Mouse (Mus musculus) urinary bladder, postnatal 36 days (tissue): ENCODE measurements around the gene Cct8l1.

Experiments
- DNase-seq, 2 experiments: peaks; one replicate each; pipeline ENCODE4 v3.0.0; 2022; ENCODE audit warnings: low spot score in 2 of 2, mixed read lengths in 1 of 2

Cct8l1 gene

GRCm38 (mm10) chr5:25515767-25516166 is at the start of gene Cct8l1:
Gene Cct8l1, plus strand, starts transcription at chr5:25516067.
- no peak for DNase-seq

GRCm38 (mm10) chr5:25472070-25472469 is 43.8 kb upstream of the Cct8l1 start:
- no peak for DNase-seq

- no peak for DNase-seq
Observed at GRCm38 (mm10) chr5:25475789-25476188, 40.1 kb upstream of the Cct8l1 start.

GRCm38 (mm10) chr5:25478863-25479262 is 37.0 kb upstream of the Cct8l1 start:
- no peak for DNase-seq

GRCm38 (mm10) chr5:25496652-25497051 is 19.2 kb upstream of the Cct8l1 start:
- no peak for DNase-seq

- peak in 1 of 2 experiments; percentile 3 for DNase-seq
Observed at GRCm38 (mm10) chr5:25497369-25497719, 18.5 kb upstream of the Cct8l1 start.

GRCm38 (mm10) chr5:25497720-25498345 is 18.0 kb upstream of the Cct8l1 start:
- peak; percentile 50 to 57 for DNase-seq

- DNase-seq = peak; percentile 73 to 78
Observed at GRCm38 (mm10) chr5:25498346-25498820, 17.5 kb upstream of the Cct8l1 start, which contains the start of gene Kmt2c. Gene Kmt2c, minus strand, starts transcription at chr5:25498783.

- peak; percentile 58 to 72 for DNase-seq
Observed at GRCm38 (mm10) chr5:25498821-25499422, 16.9 kb upstream of the Cct8l1 start.

GRCm38 (mm10) chr5:25499423-25500398 is 16.2 kb upstream of the Cct8l1 start:
- peak; percentile 96 for DNase-seq

GRCm38 (mm10) chr5:25500686-25501085 is 15.2 kb upstream of the Cct8l1 start:
- no peak for DNase-seq

- no peak for DNase-seq
Observed at GRCm38 (mm10) chr5:25506041-25506440, 9.8 kb upstream of the Cct8l1 start.

- no peak for DNase-seq
Observed at GRCm38 (mm10) chr5:25516301-25516895, 531 bp downstream of the Cct8l1 start.

GRCm38 (mm10) chr5:25517550-25517949 is 1.7 kb downstream of the Cct8l1 start:
- DNase-seq = no peak

- no peak for DNase-seq
Observed at GRCm38 (mm10) chr5:25519820-25520219, 4.0 kb downstream of the Cct8l1 start.

- no peak for DNase-seq
Observed at GRCm38 (mm10) chr5:25521461-25521860, 5.6 kb downstream of the Cct8l1 start.

- peak; percentile 10 to 48 for DNase-seq
Observed at GRCm38 (mm10) chr5:25526116-25526515, 10.2 kb downstream of the Cct8l1 start.

- peak; percentile 12 to 54 for DNase-seq
Observed at GRCm38 (mm10) chr5:25526926-25527325, 11.1 kb downstream of the Cct8l1 start.

GRCm38 (mm10) chr5:25527971-25528370 is 12.1 kb downstream of the Cct8l1 start:
- no peak for DNase-seq

GRCm38 (mm10) chr5:25528851-25529528 is 13.1 kb downstream of the Cct8l1 start:
- no peak for DNase-seq
